Comparison of ENCODE assay signal across 8 mouse cellular contexts in the genomic region with DNA sequence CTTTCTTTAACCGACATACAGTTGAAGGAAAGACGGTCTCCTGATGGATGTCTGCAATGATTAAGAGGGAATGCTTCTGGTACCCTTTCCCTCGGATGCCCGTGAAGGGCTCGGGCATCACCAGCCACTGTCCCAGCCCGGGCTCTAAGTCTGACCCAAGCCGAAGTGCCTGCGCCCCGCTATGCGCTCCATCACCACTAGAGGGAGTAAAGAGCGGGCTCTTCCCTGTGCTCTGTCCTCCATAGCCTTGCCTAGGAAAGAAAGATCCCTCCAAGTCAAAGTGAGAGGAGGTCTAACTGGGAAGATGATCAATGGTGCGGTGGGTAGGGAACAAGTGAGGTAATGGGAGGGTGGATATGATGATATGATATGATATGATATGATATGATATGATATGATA. TPM values are rescaled to one million over a fixed set of nuclear protein-coding genes. Genes with fewer than 3 reads are reported as not detected.
DNase-seq lines count a peak whose midpoint lies in the region; ATAC-seq and TF ChIP-seq lines count a peak whose summit lies in the region.

No protein-coding gene starts in this region.

- peak; percentile 80 for DNase-seq in G1E (ENCODE audit: low spot score)
- DNase-seq in c-Kit-positive CD71-negative TER-119-negative erythroid progenitor cells, embryonic 14.5 days (ENCODE audit: low read depth), result peak; percentile 48
- DNase-seq in fibroblast of lung, adult 2 months (ENCODE audit: low read depth), result peak; percentile 34
- DNase-seq in heart, postnatal 4 days, result peak; percentile 73
- peak; percentile 82 for DNase-seq in kidney, postnatal 4 days
- DNase-seq in lung, postnatal 10 days, result peak; percentile 61
- DNase-seq in ovary, postnatal 14 days (ENCODE audit: low spot score), result peak; percentile 57
- peak; percentile 54 for DNase-seq in yolk sac, embryonic 10.5 days (ENCODE audit: low spot score)

- peak; percentile 56; the same call in 1 of the 2 replicates for ATAC-seq in G1E (ENCODE audit: extremely low read depth, insufficient number of reproducible peaks, low FRiP score, poor library complexity, severe bottlenecking)

- peak; percentile 99 for TF ChIP-seq CTCF in G1E (IDR thresholded peaks at IDR 0.05; ENCODE audit: low read depth, low read length)

- H3K9me3 ChIP-seq in G1E (replicated peaks), result no peaks in the 10 kb centered on the region

- peaks cover 14% of the 10 kb centered on the region for H3K27me3 ChIP-seq in G1E (ENCODE audit: insufficient read depth, low read length)

- no peaks in the 10 kb centered on the region for H3K36me3 ChIP-seq in G1E (replicated peaks)

- peaks cover 9% of the 10 kb centered on the region; the same call in 1 of the 2 replicates for H3K4me1 ChIP-seq in G1E (ENCODE audit: insufficient read depth, low read depth, low read length)

- H3K4me3 ChIP-seq in G1E (ENCODE audit: low read depth, low read length), result no peak overlapping the region

RNA-seq across cellular contexts. Expression of a gene that starts 23.5 kb away (rescaled TPM):
- total RNA-seq in G1E (2014; fragmentation: Nextera tagmentation) (not detected in 2 replicates), G1E (2017) (0.05 and 0.06 TPM in 2 replicates)
- not detected in 2 replicates for polyA plus RNA-seq in G1E (2012)
- not detected for total RNA-seq in heart, postnatal 4 days (2021)
